Mouse (Mus musculus): ENCODE measurements around the gene Dusp2.

Gene Dusp2

DNA sequence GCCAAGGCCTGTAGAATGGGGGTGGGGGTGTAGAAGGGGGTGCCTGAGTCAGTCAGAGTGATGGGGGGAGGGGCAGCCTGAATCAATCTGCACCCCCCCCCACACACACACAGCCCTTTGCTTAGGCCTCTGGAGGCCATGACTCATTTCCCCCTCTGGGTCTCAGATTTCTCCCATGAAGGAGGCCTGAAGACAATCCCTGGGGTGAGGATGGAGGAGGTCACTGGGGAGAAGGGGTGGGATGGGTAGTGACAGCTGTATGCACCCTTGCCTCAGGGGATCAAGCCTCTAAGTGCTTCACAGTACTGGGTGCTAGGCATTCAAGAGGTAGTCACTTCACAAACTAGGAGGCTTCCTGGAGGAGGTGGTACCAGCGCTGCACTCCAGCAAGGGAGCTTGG is 12.3 kb upstream of the Dusp2 start:
- DNase-seq (ENCODE audit: low spot score in 2 of 2): no peak

- DNase-seq (ENCODE audit: low spot score in 2 of 2): no peak
Measured at GRCm38 (mm10) chr2:127324456-127324855, 11.5 kb upstream of the Dusp2 start.

DNA sequence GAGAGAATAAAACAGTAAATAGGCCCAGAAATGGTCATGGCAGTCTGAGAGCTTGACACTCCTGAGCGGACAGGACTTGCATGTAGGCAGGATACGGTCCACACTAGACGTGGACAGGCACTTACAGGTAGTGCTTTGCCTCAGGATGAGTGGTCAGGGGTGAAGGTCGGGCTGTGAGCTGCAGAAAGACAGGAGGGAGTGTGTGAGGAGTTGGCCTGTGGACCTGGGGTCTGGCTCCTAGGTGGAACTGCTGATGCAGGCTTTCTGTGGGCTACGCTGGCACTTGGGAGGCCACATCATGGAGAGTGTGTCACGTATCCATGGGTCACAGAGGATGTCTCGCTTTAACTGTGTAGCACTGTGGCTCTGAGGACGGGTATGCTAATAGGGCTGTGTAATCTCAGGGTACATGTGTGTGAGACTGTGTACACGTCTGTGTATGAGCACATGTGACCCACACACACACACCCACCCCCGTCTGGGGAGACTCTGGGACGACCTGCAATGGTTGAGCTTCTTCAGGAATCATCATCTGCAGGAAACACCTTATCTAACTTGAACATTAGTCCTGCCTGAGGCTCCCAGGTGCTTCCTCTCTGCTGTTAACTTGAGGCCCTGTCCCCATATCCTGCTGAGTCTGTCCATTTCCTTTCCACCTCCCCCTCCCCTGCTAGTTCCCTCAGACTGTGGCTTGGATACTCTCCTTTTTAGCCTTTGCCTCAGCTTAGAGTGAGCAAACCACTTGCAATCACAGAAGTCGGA is 7.7 kb upstream of the Dusp2 start:
- DNase-seq (ENCODE audit: low spot score in 2 of 2): no peak

GRCm38 (mm10) chr2:127332807-127333570 is 3.0 kb upstream of the Dusp2 start:
- no peak for DNase-seq (ENCODE audit: low spot score in 2 of 2)

GRCm38 (mm10) chr2:127333945-127334603 is 1.9 kb upstream of the Dusp2 start:
- no peak for DNase-seq (ENCODE audit: low spot score in 2 of 2)

DNA sequence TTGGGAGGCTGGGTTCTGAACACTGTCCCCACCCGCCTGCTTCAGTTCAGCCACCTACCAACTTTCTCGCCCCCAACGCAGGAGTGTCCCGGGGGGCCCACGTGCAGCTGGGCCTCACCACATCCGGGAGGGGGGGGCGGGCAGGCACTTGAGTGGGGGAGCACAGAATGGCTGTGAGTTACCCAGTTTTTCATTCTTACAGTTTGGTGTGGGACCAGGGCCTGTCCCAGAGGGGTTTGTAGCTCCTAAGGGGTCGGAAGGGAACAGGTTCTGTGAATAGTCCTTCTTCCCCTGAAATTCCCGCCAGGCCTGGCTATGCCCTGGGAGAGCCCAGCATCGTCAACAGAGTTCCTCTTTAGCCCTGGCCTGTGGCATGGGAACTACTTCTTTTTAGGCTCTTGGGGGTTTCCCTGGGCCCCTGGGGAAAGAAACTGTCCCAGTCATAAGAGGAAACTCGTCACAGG is 849 bp upstream of the Dusp2 start:
- no peak for DNase-seq (ENCODE audit: low spot score in 2 of 2)

GRCm38 (mm10) chr2:127336497-127336832 is 506 bp downstream of the Dusp2 start:
- no peak for DNase-seq (ENCODE audit: low spot score in 2 of 2)

DNA sequence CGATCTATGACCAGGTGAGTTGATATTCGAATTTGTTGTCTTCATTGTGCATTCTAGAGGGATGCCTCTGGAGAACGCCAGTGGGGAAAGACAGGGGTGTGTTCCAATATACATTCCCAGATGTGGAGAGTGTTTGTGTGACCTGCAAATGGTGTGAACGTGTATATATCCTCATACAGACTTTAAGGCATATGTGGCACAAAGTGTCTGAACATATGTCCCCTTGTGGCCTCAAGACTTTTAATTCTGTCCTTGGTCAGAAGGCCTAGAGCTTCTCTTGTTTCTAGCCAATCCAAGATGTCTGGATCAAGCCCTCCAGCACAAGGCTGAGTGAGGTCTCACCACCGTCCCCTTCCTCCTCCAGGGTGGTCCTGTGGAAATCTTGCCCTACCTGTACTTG is 926 bp downstream of the Dusp2 start:
- no peak for DNase-seq (ENCODE audit: low spot score in 2 of 2)

- DNase-seq (ENCODE audit: low spot score in 2 of 2): no peak
Measured at GRCm38 (mm10) chr2:127337531-127337930, 1.6 kb downstream of the Dusp2 start.

DNA sequence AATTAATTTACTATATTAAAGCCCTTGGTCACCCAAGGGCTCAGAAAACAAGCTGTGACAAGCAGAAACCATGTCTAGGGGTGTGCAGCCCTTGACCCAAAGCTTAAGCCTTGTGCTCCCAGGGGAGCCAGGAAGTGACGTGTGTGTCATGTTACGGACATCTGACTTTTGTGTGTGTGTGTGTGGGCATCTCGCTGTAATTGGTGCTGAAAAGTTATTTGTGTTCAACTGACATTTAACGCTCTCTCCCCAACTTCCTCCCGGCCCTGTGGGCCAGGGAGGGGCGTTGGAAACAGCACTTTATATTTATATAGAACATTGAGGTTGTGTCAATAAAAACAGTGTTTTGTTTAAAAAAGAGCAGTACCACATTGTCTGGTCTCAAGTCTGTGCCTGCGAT is 2.1 kb downstream of the Dusp2 start:
- no peak for DNase-seq (ENCODE audit: low spot score in 2 of 2)

GRCm38 (mm10) chr2:127338416-127338815 is 2.5 kb downstream of the Dusp2 start, which contains the start of gene Astl:
Gene Astl (plus strand): TSS chr2:127338639.
- DNase-seq (ENCODE audit: low spot score in 2 of 2): no peak

- no peak for DNase-seq (ENCODE audit: low spot score in 2 of 2)
Measured at GRCm38 (mm10) chr2:127338833-127339232, 2.9 kb downstream of the Dusp2 start.

- no peak for DNase-seq (ENCODE audit: low spot score in 2 of 2)
Measured at GRCm38 (mm10) chr2:127339262-127339661, 3.3 kb downstream of the Dusp2 start.

DNA sequence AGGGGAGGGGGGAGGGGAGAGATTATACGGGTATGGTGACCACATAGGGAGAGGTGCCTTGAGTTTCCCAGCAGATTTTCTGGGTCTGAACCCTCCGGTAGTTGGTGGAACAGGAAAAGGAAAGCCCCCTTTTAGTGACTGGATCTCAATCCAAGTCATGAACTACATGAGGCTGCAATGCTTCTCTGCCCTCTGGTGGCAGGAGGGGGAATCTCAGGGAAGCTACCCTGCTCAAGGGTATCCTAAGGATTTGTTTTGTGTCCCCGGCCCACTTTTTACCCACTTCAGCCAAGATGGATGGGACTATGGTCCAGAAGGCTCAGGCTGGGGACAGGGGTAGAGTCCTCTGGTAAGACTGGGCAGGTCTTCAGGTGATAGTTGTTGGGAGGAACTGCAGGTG is 5.2 kb downstream of the Dusp2 start:
- DNase-seq (ENCODE audit: low spot score in 2 of 2): peak in 1 of 2 experiments; percentile 55

GRCm38 (mm10) chr2:127346334-127346733 is 10.4 kb downstream of the Dusp2 start:
- no peak for DNase-seq (ENCODE audit: low spot score in 2 of 2)

- no peak for DNase-seq (ENCODE audit: low spot score in 2 of 2)
Measured at GRCm38 (mm10) chr2:127347147-127347985, 11.4 kb downstream of the Dusp2 start.

- no peak for DNase-seq (ENCODE audit: low spot score in 2 of 2)
Measured at GRCm38 (mm10) chr2:127353881-127354280, 17.9 kb downstream of the Dusp2 start.

- peak; percentile 85 to 90 for DNase-seq (ENCODE audit: low spot score in 2 of 2)
Measured at GRCm38 (mm10) chr2:127362459-127363281, 26.7 kb downstream of the Dusp2 start, which contains the start of gene Adra2b. Gene Adra2b (plus strand): TSS chr2:127363208.

DNA sequence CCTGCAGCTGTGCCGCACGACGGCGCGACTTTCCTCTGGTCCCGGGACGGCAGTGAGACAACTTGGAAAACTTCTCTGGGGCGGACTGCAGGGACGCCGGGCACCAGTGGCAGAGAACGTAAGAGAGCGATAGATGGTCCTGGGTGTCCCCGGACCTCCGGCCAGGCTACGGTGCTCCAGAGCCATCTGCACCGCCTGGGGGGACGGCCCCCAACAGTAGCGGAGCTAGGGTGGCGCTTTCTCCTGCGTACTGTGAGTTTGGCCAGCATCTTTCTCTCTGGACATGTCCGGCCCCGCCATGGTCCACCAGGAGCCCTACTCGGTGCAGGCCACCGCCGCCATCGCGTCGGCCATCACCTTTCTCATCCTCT is 27.3 kb downstream of the Dusp2 start:
- no peak for DNase-seq (ENCODE audit: low spot score in 2 of 2)

GRCm38 (mm10) chr2:127363696-127364095 is 27.7 kb downstream of the Dusp2 start:
- DNase-seq (ENCODE audit: low spot score in 2 of 2): no peak

DNA sequence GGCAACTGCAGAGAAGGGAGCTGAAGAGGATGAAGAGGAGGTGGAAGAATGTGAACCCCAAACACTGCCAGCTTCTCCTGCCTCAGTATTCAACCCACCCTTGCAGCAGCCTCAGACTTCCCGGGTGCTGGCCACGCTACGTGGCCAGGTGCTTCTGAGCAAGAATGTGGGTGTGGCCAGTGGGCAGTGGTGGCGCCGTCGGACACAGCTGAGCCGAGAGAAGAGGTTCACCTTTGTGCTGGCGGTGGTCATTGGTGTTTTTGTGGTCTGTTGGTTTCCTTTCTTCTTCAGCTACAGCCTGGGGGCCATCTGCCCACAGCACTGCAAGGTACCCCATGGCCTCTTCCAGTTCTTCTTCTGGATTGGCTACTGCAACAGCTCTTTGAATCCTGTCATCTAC is 28.5 kb downstream of the Dusp2 start:
- no peak for DNase-seq (ENCODE audit: low spot score in 2 of 2)

Data from right cerebral cortex, postnatal 10 days (tissue).